Mouse (Mus musculus) hindbrain, embryonic 11.5 days (tissue): ENCODE measurements around the gene Tbc1d1. TPM values are rescaled to one million over a fixed set of nuclear protein-coding genes. Genes with fewer than 3 reads are reported as not detected.

ENCODE experiments used
- ATAC-seq: fragments of 200-750 bp; cut with Nextera tagmentation; 2 replicates; pipeline ENCODE4 v1.8.0; 2017; ENCODE audit warnings: mild to moderate bottlenecking, moderate TSS enrichment, moderate library complexity; ENCODE audit not compliant: low FRiP score
- DNase-seq: peaks from one replicate; pipeline ENCODE4 v3.0.0-alpha.2; 2015; ENCODE audit warnings: low spot score
- H3K27ac ChIP-seq: fragments of 300-500 bp; sonication (generic); 2 replicates; pipeline ENCODE4 v1.5.1; 2014; ENCODE audit warnings: mild to moderate bottlenecking, low read depth, low read length
- H3K27me3 ChIP-seq: fragments of 300-500 bp; sonication (generic); 2 replicates; pipeline ENCODE4 v1.6.1; 2014; ENCODE audit warnings: mild to moderate bottlenecking, low read length, moderate library complexity, mixed read lengths; ENCODE audit not compliant: control insufficient read depth, insufficient read depth
- H3K36me3 ChIP-seq: fragments of 300-500 bp; sonication (generic); 2 replicates; pipeline ENCODE4 v1.6.1; 2014; ENCODE audit warnings: mild to moderate bottlenecking, low read length, moderate library complexity, mixed read lengths; ENCODE audit not compliant: control insufficient read depth, insufficient read depth
- H3K4me1 ChIP-seq: fragments of 300-500 bp; sonication (generic); replicated peaks from 2 replicates; pipeline ENCODE4 v1.6.1; 2014; ENCODE audit warnings: low read length, mixed read lengths; ENCODE audit not compliant: control insufficient read depth, insufficient read depth
- H3K4me2 ChIP-seq: fragments of 300-500 bp; sonication (generic); replicated peaks from 2 replicates; pipeline ENCODE4 v1.6.1; 2014; ENCODE audit warnings: mild to moderate bottlenecking, low read depth, low read length
- H3K4me3 ChIP-seq: fragments of 300-500 bp; sonication (generic); 2 replicates; pipeline ENCODE4 v1.5.1; 2014; ENCODE audit warnings: low read depth, low read length
- H3K9ac ChIP-seq: fragments of 300-500 bp; sonication (generic); 2 replicates; pipeline ENCODE4 v1.6.1; 2014; ENCODE audit warnings: low read depth, low read length
- H3K9me3 ChIP-seq: fragments of 300-500 bp; sonication (generic); 2 replicates; pipeline ENCODE4 v1.6.1; 2016; ENCODE audit warnings: low read length; ENCODE audit not compliant: control insufficient read depth
- WGBS: fragments of 180-500 bp; shearing (Covaris S2); extraction: QIAGEN DNeasy Blood & Tissue Kit; methylation state at CpG from one replicate; pipeline ENCODE4 v1.1.7; 2014; 5-methylcytosine and 5-hydroxymethylcytosine counted together
- polyA plus RNA-seq: library from polyadenylated mRNA; unstranded; fragments of >200 nt; fragmentation: Nextera tagmentation; extraction: Ambion mirVana; gene quantifications from 2 replicates; pipeline ENCODE4 v1.2.1, GENCODE M21; 2014

Gene Tbc1d1
- polyA plus RNA-seq, 1 experiment from 2014 or later: 20.2 TPM

DNA sequence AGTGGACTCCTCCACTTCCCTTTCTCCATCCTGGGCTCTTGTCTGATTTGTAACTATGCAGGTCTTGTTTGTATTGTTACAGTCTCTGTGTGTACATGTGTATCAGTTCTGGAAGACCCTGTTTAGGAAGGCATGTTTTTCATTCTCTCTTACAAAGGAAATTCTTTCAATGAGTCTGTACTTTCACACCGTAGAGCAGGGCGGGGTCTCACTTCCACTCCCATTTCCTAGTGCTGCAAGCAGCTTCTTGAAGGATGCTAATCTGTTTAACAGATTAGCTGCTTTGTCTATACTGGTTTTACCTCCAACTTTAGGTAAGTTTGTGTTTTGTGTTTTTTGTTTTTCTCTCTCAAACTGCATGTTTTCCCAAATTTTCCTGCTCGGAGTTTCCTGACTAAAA, 230.9 kb downstream of the Tbc1d1 start:
- Histone ChIP-seq H3K36me3 (no peaks in the 10 kb centered on the region), H3K4me1 (peaks cover 5% of the 10 kb centered on the region), H3K9ac (no peak overlapping the region), H3K27me3 (no peaks in the 10 kb centered on the region), H3K4me3 (no peak overlapping the region), H3K4me2 (no peak overlapping the region), H3K27ac (no peak overlapping the region), H3K9me3 (no peaks in the 10 kb centered on the region)
- DNase-seq: no peak
- WGBS: 91% methylated on average over 3 of the region's 3 CpGs
- no peak for ATAC-seq

GRCm38 (mm10) chr5:64389202-64389929, 233.3 kb downstream of the Tbc1d1 start:
- no peaks in the 10 kb centered on the region for H3K36me3 ChIP-seq
- ATAC-seq: peak; percentile 61
- H3K4me2 ChIP-seq: no peak overlapping the region
- WGBS: 13% methylated on average over 6 of the region's 6 CpGs
- no peaks in the 10 kb centered on the region for H3K9me3 ChIP-seq
- no peaks in the 10 kb centered on the region for H3K27me3 ChIP-seq
- no peak overlapping the region for H3K9ac ChIP-seq
- H3K4me1 ChIP-seq: peaks cover 5% of the 10 kb centered on the region
- DNase-seq: peak; percentile 38
- H3K4me3 ChIP-seq: no peak overlapping the region
- no peak overlapping the region for H3K27ac ChIP-seq

DNA sequence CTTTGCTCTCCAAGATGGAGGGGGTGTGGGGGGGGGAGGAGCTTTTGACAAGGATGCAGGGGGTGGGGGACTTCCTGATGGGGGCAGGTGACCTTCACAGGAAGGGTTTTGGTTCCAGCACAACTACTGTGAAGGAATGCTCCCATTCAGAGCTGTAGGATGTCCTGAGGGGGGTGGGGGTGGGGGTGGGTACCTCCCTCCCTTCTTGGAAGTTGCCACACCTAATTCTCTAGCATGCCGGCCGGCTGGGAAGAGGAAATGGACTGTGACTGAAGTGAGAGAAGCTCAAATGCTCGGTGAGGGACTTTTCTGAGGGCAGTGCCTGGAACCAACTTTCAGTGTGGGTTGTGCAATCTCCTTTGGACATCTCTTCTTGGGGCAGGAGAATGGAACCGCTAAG, 235.2 kb downstream of the Tbc1d1 start:
- no peaks in the 10 kb centered on the region for H3K9me3 ChIP-seq
- H3K27ac ChIP-seq: no peak overlapping the region
- no peaks in the 10 kb centered on the region for H3K36me3 ChIP-seq
- ATAC-seq: no peak
- no peaks in the 10 kb centered on the region for H3K27me3 ChIP-seq
- no peak overlapping the region for H3K4me2 ChIP-seq
- H3K9ac ChIP-seq: no peak overlapping the region
- WGBS: 40% methylated on average over 4 of the region's 4 CpGs
- no peak for DNase-seq
- H3K4me1 ChIP-seq: peaks cover 5% of the 10 kb centered on the region
- H3K4me3 ChIP-seq: no peak overlapping the region

DNA sequence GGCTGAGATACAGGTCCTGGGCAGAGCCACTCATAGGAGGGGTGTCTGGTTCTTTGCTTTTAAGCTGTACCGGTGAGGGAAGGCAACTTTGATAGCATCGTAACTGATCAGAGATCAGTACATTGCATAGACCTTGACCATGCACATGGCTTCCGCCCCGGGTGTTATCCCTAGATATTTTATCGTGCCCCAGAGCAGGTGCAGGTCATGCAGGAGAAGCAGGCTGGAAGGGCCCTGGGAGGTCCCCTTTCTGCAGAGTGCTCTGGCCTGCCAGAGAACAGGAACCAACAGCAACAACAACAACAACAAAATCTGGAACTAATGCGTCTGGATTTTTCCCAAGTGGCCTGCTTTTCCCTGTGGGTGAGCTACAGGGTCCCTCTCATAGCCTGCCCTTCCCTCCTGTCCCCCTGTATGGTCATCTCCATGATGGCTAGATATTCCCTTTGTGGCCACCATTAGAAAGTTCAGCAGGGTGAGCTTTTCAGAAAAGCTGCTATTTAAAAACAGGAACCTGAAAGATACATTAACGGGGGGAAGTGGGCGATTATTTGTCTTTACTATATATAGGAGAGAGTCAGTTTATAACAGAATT, 236.4 kb downstream of the Tbc1d1 start:
- DNase-seq: no peak
- H3K27me3 ChIP-seq: no peaks in the 10 kb centered on the region
- ATAC-seq: no peak
- no peak overlapping the region for H3K4me2 ChIP-seq
- no peak overlapping the region for H3K27ac ChIP-seq
- no peaks in the 10 kb centered on the region for H3K36me3 ChIP-seq
- WGBS: 89% methylated on average over 8 of the region's 8 CpGs
- H3K4me3 ChIP-seq: no peak overlapping the region
- H3K4me1 ChIP-seq: peaks cover 5% of the 10 kb centered on the region
- no peak overlapping the region for H3K9ac ChIP-seq
- no peaks in the 10 kb centered on the region for H3K9me3 ChIP-seq

DNA sequence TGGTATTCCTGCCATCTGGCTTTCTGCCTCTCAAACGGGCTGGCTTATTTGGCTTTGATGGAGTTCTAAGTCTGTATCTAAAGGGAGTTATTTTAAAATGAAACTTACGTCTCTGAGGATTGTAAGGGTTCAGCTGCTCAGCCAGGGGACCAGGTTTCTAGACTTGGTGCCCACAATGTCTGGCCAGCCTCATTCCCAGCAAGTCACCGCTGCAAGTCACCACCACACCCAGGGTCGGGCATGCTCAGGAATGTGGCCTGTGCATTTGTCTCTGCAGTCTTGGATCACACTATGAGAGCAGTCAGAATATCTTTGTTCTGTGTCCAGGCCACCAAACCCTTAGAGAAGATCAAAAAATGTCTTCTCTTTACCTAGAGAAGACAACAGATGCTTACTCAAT, 237.4 kb downstream of the Tbc1d1 start:
- no peak overlapping the region for H3K4me3 ChIP-seq
- 90% methylated on average over 4 of the region's 4 CpGs for WGBS
- no peaks in the 10 kb centered on the region for H3K9me3 ChIP-seq
- no peaks in the 10 kb centered on the region for H3K36me3 ChIP-seq
- no peaks in the 10 kb centered on the region for H3K27me3 ChIP-seq
- peaks cover 5% of the 10 kb centered on the region for H3K4me1 ChIP-seq
- H3K27ac ChIP-seq: no peak overlapping the region
- ATAC-seq (no peak), DNase-seq (no peak)
- H3K9ac ChIP-seq: no peak overlapping the region
- H3K4me2 ChIP-seq: no peak overlapping the region

- H3K36me3 ChIP-seq: no peaks in the 10 kb centered on the region
- H3K4me2 ChIP-seq: no peak overlapping the region
- no peak overlapping the region for H3K9ac ChIP-seq
- no peaks in the 10 kb centered on the region for H3K9me3 ChIP-seq
- 91% methylated on average over 13 of the region's 13 CpGs for WGBS
- no peaks in the 10 kb centered on the region for H3K4me1 ChIP-seq
- no peak overlapping the region for H3K4me3 ChIP-seq
- no peaks in the 10 kb centered on the region for H3K27me3 ChIP-seq
- H3K27ac ChIP-seq: no peak overlapping the region
- ATAC-seq (no peak), DNase-seq (no peak)
Observed at GRCm38 (mm10) chr5:64398155-64398554, 242.1 kb downstream of the Tbc1d1 start.

DNA sequence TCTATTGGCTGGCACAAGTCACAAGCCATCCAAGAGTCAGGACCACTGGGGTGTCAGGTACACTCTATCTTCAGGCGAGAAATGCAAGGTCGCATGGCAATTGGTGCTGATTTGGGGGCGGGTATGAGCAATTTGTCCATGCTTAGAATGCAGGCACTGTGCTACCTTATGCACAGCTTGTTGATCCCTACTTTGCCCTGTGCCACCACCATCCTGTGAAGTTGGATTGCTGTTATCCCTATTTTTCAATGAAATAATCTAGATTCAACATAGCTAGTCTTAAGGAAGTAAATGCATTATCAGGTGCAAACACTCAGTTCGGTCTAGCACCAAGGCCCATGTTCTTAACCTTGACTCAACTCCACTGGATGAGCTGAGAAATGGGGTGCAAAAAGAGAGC, 244.6 kb downstream of the Tbc1d1 start:
- WGBS: 98% methylated on average over 4 of the region's 4 CpGs
- no peak for ATAC-seq
- H3K36me3 ChIP-seq: no peaks in the 10 kb centered on the region
- H3K27ac ChIP-seq: no peak overlapping the region
- H3K9ac ChIP-seq: no peak overlapping the region
- H3K4me3 ChIP-seq: no peak overlapping the region
- H3K4me2 ChIP-seq: no peak overlapping the region
- H3K4me1 ChIP-seq: no peaks in the 10 kb centered on the region
- DNase-seq: no peak
- H3K9me3 ChIP-seq: no peaks in the 10 kb centered on the region
- no peaks in the 10 kb centered on the region for H3K27me3 ChIP-seq

Other genes starting within 250 kb of the Tbc1d1 start
- 10.2 and 10.8 TPM in 2 replicates for gene Rell1, start 187.4 kb upstream of the Tbc1d1 start, polyA plus RNA-seq
- gene Pgm2, start 63.4 kb upstream of the Tbc1d1 start, polyA plus RNA-seq: 27.8 and 28.2 TPM in 2 replicates